Mouse (Mus musculus) kidney, embryonic 15.5 days (tissue): ENCODE data around the gene Pp2d1. TPM values are rescaled to one million over a fixed set of nuclear protein-coding genes. Genes with fewer than 3 reads are reported as not detected.

Experiments
- ATAC-seq: fragments of 200-750 bp; cut with Nextera tagmentation; replicated peaks from 2 replicates; pipeline ENCODE4 v1.8.0; 2017; ENCODE audit warnings: moderate TSS enrichment; ENCODE audit not compliant: low FRiP score
- H3K27ac ChIP-seq: fragments of 300-500 bp; sonication (generic); 2 replicates; pipeline ENCODE4 v1.5.1; 2015; ENCODE audit warnings: mild to moderate bottlenecking, inconsistent platforms
- H3K27me3 ChIP-seq: fragments of 300-500 bp; sonication (generic); 2 replicates; pipeline ENCODE4 v1.6.1; 2015; ENCODE audit warnings: inconsistent platforms
- H3K36me3 ChIP-seq: fragments of 300-500 bp; sonication (generic); 2 replicates; pipeline ENCODE4 v1.6.1; 2015; ENCODE audit warnings: inconsistent platforms
- H3K4me1 ChIP-seq: fragments of 300-500 bp; sonication (generic); 2 replicates; pipeline ENCODE4 v1.6.1; 2015; ENCODE audit warnings: inconsistent platforms
- H3K4me2 ChIP-seq: fragments of 300-500 bp; sonication (generic); 2 replicates; pipeline ENCODE4 v1.6.1; 2015; ENCODE audit warnings: moderate library complexity, mild to moderate bottlenecking, inconsistent platforms
- H3K4me3 ChIP-seq: fragments of 300-500 bp; sonication (generic); replicated peaks from 2 replicates; pipeline ENCODE4 v1.5.1; 2015; ENCODE audit warnings: mild to moderate bottlenecking, inconsistent platforms
- H3K9ac ChIP-seq: fragments of 300-500 bp; sonication (generic); 2 replicates; pipeline ENCODE4 v1.6.1; 2015; ENCODE audit warnings: mild to moderate bottlenecking, inconsistent platforms
- H3K9me3 ChIP-seq: fragments of 300-500 bp; sonication (generic); replicated peaks from 2 replicates; pipeline ENCODE4 v1.6.1; 2016; ENCODE audit warnings: inconsistent platforms
- WGBS: fragments of 180-500 bp; shearing (Covaris S2); methylation state at CpG from one replicate; pipeline ENCODE4 v1.1.7; 2015; ENCODE audit warnings: mixed read lengths; 5-methylcytosine and 5-hydroxymethylcytosine counted together
- polyA plus RNA-seq: library from polyadenylated mRNA; unstranded; fragments of >200 nt; fragmentation: Nextera tagmentation; extraction: Ambion mirVana; gene quantifications from 2 replicates; pipeline ENCODE4 v1.2.1, GENCODE M21; 2015

The Pp2d1 gene
- polyA plus RNA-seq, 1 experiment from 2014 or later = 0.17 TPM

DNA sequence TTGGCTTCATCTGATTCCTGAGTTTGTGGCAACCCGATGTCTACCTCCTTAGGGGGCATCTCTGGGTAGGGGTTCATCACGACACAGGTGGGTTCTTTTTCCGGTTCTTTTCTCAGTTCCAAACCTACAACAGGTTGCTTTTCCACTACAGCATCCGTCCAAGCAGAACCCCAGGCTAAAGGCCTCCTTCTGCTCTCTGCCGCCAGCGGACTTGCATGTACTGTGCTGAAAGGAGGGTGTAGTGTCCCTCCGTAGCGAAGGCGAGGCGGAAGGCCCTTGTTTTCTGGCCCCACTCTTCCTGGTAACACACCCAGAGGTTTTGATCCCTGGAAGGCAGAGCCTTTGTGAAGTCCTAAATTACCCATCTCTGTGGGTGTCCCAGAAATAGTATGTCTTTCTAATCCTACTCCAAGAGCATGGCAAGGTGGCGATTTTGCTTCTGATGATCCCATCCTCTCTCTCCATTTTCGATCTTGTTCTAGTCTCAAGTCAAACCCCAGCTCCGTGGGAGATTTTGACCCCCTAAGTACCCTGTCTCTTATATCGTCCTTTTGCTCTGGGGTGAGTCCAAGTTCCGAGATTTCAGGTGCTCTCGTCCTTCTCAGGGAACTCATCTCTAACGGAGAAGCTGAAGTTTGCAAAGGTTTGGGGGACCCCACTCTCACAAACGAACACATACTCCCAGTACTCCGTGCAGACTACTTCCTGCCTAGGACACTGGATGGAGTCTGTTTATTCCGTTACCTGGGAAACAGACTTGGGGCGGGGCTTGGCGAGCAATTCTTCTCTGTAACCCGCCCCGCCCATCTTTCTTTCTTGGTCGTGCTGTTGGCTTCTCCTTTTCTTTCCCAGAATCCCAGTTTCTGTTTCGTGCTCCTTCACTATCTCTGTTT is 76.4 kb downstream of the Pp2d1 start, which contains the start of gene Efhb:
TSS of gene Efhb (minus strand) at position 719 of the 893 bp plus-strand sequence.
- no peaks in the 10 kb centered on the region for H3K36me3 ChIP-seq
- no peak within 1 kb of the TSS for H3K27ac ChIP-seq
- H3K4me1 ChIP-seq = peaks cover 6% of the 10 kb centered on the region; the same call in 1 of the 2 replicates
- no peaks in the 10 kb centered on the region for H3K27me3 ChIP-seq
- peak; percentile 98 for ATAC-seq
- no peaks in the 10 kb centered on the region for H3K9me3 ChIP-seq
- 19% methylated on average over 26 of the region's 26 CpGs for WGBS
- peak within 1 kb of the TSS; percentile 43 for H3K4me3 ChIP-seq
- peak within 1 kb of the TSS; percentile 65 for H3K4me2 ChIP-seq
- no peak within 1 kb of the TSS for H3K9ac ChIP-seq

Other genes with a start within 250 kb of the Pp2d1 start
- gene Efhb, start 76.1 kb downstream of the Pp2d1 start, polyA plus RNA-seq = 0.15 and 0.18 TPM in 2 replicates
- 76.5 and 78.9 TPM in 2 replicates for gene Rab5a, start 60.2 kb downstream of the Pp2d1 start, polyA plus RNA-seq
- 3.8 and 4.4 TPM in 2 replicates for gene Kat2b, start 27.4 kb upstream of the Pp2d1 start, polyA plus RNA-seq
- 35.1 and 37.7 TPM in 2 replicates for gene Sgo1, start 149.9 kb upstream of the Pp2d1 start, polyA plus RNA-seq